Mouse (Mus musculus): ENCODE measurements at regions not wholly inside any gene's neighbourhood (a gene's known extent, or its start where the extent isn't known, plus 50 kb on each side); places are given as distances from the start of the nearest gene placed in this dataset.

- TF ChIP-seq CTCF (IDR thresholded peaks at IDR 0.05; ENCODE audit: low read depth, low read length) (no peak), POLR2A (IDR thresholded peaks at IDR 0.05; ENCODE audit: borderline replicate concordance, low read depth, low read length) (no peak)
Observed at GRCm38 (mm10) chr4:39928491-39928890, 214.4 kb upstream of the Aco1 start.

Measured in bone marrow macrophage, adult 2 months (primary cell).